Mouse (Mus musculus): ENCODE results near the gene Cfhr2. TPM values are rescaled to one million over a fixed set of nuclear protein-coding genes. Genes with fewer than 3 reads are reported as not detected.

Cfhr2 gene
- 3.5 and 3.8 TPM in 2 replicates for polyA plus RNA-seq (2012; rRNA removed)

DNA sequence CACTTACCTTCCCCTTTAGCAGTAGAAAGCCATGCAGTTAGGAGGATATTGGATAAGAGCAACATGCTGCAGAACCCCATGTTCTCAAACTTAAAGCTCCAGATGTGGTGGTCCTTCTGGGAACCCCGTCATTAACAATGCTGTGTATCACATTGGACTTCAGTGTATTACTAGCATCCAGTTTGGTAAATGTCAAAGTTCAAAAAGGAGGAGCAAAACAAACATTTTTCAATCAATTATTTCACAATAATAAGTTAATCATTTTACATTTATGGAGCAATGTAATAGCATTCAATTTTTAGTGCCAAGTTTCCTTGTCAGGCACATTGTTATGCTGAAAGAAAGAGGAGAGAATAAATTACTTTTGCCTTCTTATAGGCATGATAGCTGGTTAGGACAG is at the start of gene Cfhr2:
Cfhr2 (minus strand) TSS at position 155 of the 400 bp plus-strand sequence.

DNA sequence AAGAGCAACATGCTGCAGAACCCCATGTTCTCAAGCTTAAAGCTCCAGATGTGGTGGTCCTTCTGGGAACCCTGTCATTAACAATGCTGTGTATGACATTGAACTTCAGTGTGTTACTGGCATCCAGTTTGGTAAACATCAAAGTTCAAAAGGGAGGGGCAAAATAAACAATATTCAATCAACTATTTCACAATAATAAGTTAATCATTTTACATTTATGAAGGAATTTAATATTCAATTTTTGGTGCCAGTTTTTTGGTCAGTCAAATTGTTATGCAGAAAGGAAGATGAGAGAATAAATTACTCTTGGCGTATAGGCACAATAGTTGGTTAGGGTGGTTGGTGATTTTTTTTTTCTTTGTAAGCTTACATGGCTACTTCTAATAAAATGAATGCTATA is 77.4 kb downstream of the Cfhr2 start, which contains the start of gene Gm4788:
Gm4788 (minus strand) TSS at position 101 of the 400 bp plus-strand sequence.

Other genes with a start within 250 kb of the Cfhr2 start
- 0.12 and 0.13 TPM in 2 replicates for gene Gm4788, start 77.5 kb downstream of the Cfhr2 start, polyA plus RNA-seq (2012; rRNA removed)